Mouse (Mus musculus) pancreas, adult 10 weeks (tissue): ENCODE results near the gene Bcas2. TPM values are rescaled to one million over a fixed set of nuclear protein-coding genes. Genes with fewer than 3 reads are reported as not detected.

ENCODE experiments used
- polyA plus RNA-seq: library from polyadenylated mRNA; stranded (reverse); fragments of 350-450 nt; fragmentation: Illumina TruSeq; extraction: RNeasy Lipid Tissue Mini Kit (QIAGEN cat#74804); gene quantifications from one replicate; pipeline ENCODE4 v1.2.3, GENCODE M21; 2015; ENCODE audit warnings: low read depth, low replicate concordance; ENCODE audit not compliant: insufficient read depth

Gene Bcas2
- polyA plus RNA-seq: 13.8 TPM

DNA sequence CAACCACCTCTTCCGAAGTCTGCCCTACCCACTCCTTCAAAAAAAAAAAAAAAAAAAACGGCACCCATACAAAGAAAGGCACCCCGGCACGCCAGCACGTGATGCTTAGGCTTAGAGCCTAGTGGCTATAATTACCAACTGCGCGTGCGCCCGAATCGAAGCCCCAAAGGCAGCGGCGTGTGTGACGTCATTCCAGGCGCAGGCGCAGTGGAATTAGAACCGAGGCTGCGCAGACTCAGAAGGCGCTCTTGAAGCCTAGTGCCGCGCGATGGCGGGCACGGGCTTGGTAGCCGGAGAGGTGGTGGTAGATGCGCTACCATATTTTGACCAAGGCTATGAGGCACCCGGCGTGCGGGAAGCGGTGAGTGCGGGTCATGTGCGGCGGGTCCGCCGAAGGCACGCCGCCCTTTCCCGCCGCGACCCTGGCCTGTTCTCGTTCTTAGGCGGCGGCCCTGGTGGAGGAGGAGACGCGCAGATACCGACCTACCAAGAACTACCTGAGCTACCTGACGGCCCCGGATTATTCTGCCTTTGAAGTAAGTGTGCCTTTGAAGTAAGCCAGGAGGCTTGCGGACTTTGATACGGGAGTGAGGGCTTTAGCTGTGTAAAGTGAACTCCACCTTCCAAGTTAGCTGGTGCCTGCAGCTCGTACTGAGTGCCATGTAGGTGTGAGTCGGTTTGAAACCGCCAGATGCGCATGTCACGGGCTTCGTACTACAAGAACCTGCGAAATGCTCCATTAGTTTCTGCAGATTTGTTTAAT lies at the start of gene Bcas2:
Gene Bcas2, plus strand, starts transcription at position 151 of the 763 bp plus-strand sequence.

Other genes with a start within 250 kb of the Bcas2 start
- gene Sycp1, start 235.6 kb upstream of the Bcas2 start, polyA plus RNA-seq: not detected
- not detected for gene Nr1h5, start 207.5 kb upstream of the Bcas2 start, polyA plus RNA-seq
- 5.8 TPM for gene Sike1, start 175.9 kb upstream of the Bcas2 start, polyA plus RNA-seq
- 58.6 TPM for gene Csde1, start 151.2 kb upstream of the Bcas2 start, polyA plus RNA-seq
- 10.4 TPM for gene Nras, start 113.4 kb upstream of the Bcas2 start, polyA plus RNA-seq
- not detected for gene Ampd1, start 97.6 kb upstream of the Bcas2 start, polyA plus RNA-seq
- 0.55 TPM for gene Dennd2c, start 69.1 kb upstream of the Bcas2 start, polyA plus RNA-seq
- gene Trim33, start 107.6 kb downstream of the Bcas2 start, polyA plus RNA-seq: 5.3 TPM